Mouse (Mus musculus) midbrain, embryonic 16.5 days (tissue): ENCODE measurements around the gene Acat2. TPM values are rescaled to one million over a fixed set of nuclear protein-coding genes. Genes with fewer than 3 reads are reported as not detected.
"Not testable (repeated sequence)": the region's sequence is repeated elsewhere in the genome, so short reads cannot be mapped to it uniquely, and the experiment has no call there.

ENCODE experiments used
- ATAC-seq: fragments of 200-750 bp; cut with Nextera tagmentation; 2 replicates; pipeline ENCODE4 v1.8.0; 2017; ENCODE audit warnings: moderate TSS enrichment
- H3K27ac ChIP-seq: fragments of 300-500 bp; sonication (generic); 2 replicates; pipeline ENCODE4 v1.5.1; 2014; ENCODE audit warnings: mild to moderate bottlenecking, low read length, mixed read lengths
- H3K27me3 ChIP-seq: fragments of 300-500 bp; sonication (generic); 2 replicates; pipeline ENCODE4 v1.6.1; 2014; ENCODE audit warnings: low read depth, low read length, mixed read lengths; ENCODE audit not compliant: control insufficient read depth, insufficient read depth
- H3K36me3 ChIP-seq: fragments of 300-500 bp; sonication (generic); 2 replicates; pipeline ENCODE4 v1.6.1; 2014; ENCODE audit warnings: mild to moderate bottlenecking, low read length, moderate library complexity, mixed read lengths; ENCODE audit not compliant: control insufficient read depth, insufficient read depth
- H3K4me1 ChIP-seq: fragments of 300-500 bp; sonication (generic); 2 replicates; pipeline ENCODE4 v1.6.1; 2014; ENCODE audit warnings: mild to moderate bottlenecking, low read length, mixed read lengths; ENCODE audit not compliant: control insufficient read depth, insufficient read depth
- H3K4me2 ChIP-seq: fragments of 300-500 bp; sonication (generic); 2 replicates; pipeline ENCODE4 v1.6.1; 2014; ENCODE audit warnings: mild to moderate bottlenecking, low read length, mixed read lengths
- H3K4me3 ChIP-seq: fragments of 300-500 bp; sonication (generic); 2 replicates; pipeline ENCODE4 v1.5.1; 2014; ENCODE audit warnings: low read depth, mild to moderate bottlenecking, low read length, moderate library complexity, mixed read lengths
- H3K9ac ChIP-seq: fragments of 300-500 bp; sonication (generic); 2 replicates; pipeline ENCODE4 v1.6.1; 2014; ENCODE audit warnings: low read depth, low read length, mixed read lengths
- H3K9me3 ChIP-seq: fragments of 300-500 bp; sonication (generic); replicated peaks from 2 replicates; pipeline ENCODE4 v1.6.1; 2014; ENCODE audit warnings: mild to moderate bottlenecking, low read length, mixed read lengths; ENCODE audit not compliant: control insufficient read depth, poor library complexity, severe bottlenecking
- WGBS: fragments of 180-500 bp; shearing (Covaris S2); extraction: QIAGEN DNeasy Blood & Tissue Kit; methylation state at CpG from one replicate; pipeline ENCODE4 v1.1.7; 2014; 5-methylcytosine and 5-hydroxymethylcytosine counted together
- polyA plus RNA-seq: library from polyadenylated mRNA; unstranded; fragments of >200 nt; fragmentation: Nextera tagmentation; extraction: Ambion mirVana; gene quantifications from 2 replicates; pipeline ENCODE4 v1.2.1, GENCODE M21; 2015

The Acat2 gene
- polyA plus RNA-seq, 1 experiment from 2014 or later = 378 TPM

- Histone ChIP-seq H3K27me3 (no peaks in the 10 kb centered on the region), H3K4me3 (no peak within 1 kb of the TSS), H3K9me3 (no peaks in the 10 kb centered on the region), H3K27ac (no peak within 1 kb of the TSS), H3K4me2 (peak within 1 kb of the TSS; percentile 49), H3K9ac (no peak within 1 kb of the TSS), H3K36me3 (peaks cover 17% of the 10 kb centered on the region; the same call in 1 of the 2 replicates), H3K4me1 (no peaks in the 10 kb centered on the region)
- 15% methylated on average over 27 of the region's 27 CpGs for WGBS
- 0 out of 2 replicates have a peak, but pooled peaks have one; percentile 37 for ATAC-seq
Measured at GRCm38 (mm10) chr17:12940151-12940805, 20.3 kb downstream of the Acat2 start, which contains the start of gene Acat3. Acat3 (minus strand) TSS chr17:12940600.

GRCm38 (mm10) chr17:12939377-12940148, 21.0 kb downstream of the Acat2 start:
- WGBS = 32% methylated on average over 2 of the region's 12 CpGs

GRCm38 (mm10) chr17:12938077-12938476, 22.5 kb downstream of the Acat2 start:
- H3K4me2 ChIP-seq = no peak overlapping the region
- H3K36me3 ChIP-seq = peaks cover 6% of the 10 kb centered on the region; the same call in 1 of the 2 replicates
- no peak overlapping the region for H3K27ac ChIP-seq
- no peaks in the 10 kb centered on the region for H3K4me1 ChIP-seq
- no peak for ATAC-seq
- H3K27me3 ChIP-seq = no peaks in the 10 kb centered on the region
- no peak overlapping the region for H3K9ac ChIP-seq
- H3K4me3 ChIP-seq = no peak overlapping the region
- 17% methylated on average over 2 of the region's 2 CpGs for WGBS
- no peaks in the 10 kb centered on the region for H3K9me3 ChIP-seq

More at GRCm38 (mm10) chr17:12939377-12940148, 21.0 kb downstream of the Acat2 start:
- Histone ChIP-seq H3K36me3 (peaks cover 13% of the 10 kb centered on the region; the same call in 1 of the 2 replicates), H3K4me2 (peak overlapping the region; percentile 49)
- H3K4me1 ChIP-seq, H3K9me3 ChIP-seq, H3K27ac ChIP-seq, H3K9ac ChIP-seq, H3K4me3 ChIP-seq, H3K27me3 ChIP-seq: not testable (repeated sequence)
- peak; percentile 60; the same call in 1 of the 2 replicates for ATAC-seq

GRCm38 (mm10) chr17:12937412-12937970, 23.1 kb downstream of the Acat2 start:
- no peak overlapping the region for H3K4me2 ChIP-seq
- WGBS = 93% methylated on average over 2 of the region's 2 CpGs

GRCm38 (mm10) chr17:12935719-12936118, 24.8 kb downstream of the Acat2 start:
- Histone ChIP-seq H3K36me3 (no peaks in the 10 kb centered on the region), H3K27me3 (no peaks in the 10 kb centered on the region)
- no peak for ATAC-seq

More at GRCm38 (mm10) chr17:12937412-12937970, 23.1 kb downstream of the Acat2 start:
- peaks cover 3% of the 10 kb centered on the region; the same call in 1 of the 2 replicates for H3K36me3 ChIP-seq
- H3K9ac ChIP-seq = no peak overlapping the region
- H3K9me3 ChIP-seq = no peaks in the 10 kb centered on the region
- no peak for ATAC-seq
- no peaks in the 10 kb centered on the region for H3K27me3 ChIP-seq
- H3K27ac ChIP-seq = no peak overlapping the region
- no peak overlapping the region for H3K4me3 ChIP-seq
- H3K4me1 ChIP-seq = no peaks in the 10 kb centered on the region

GRCm38 (mm10) chr17:12931576-12931975, 29.0 kb downstream of the Acat2 start:
- H3K4me2 ChIP-seq, ATAC-seq, H3K4me3 ChIP-seq, H3K9ac ChIP-seq, H3K27me3 ChIP-seq, H3K4me1 ChIP-seq, H3K27ac ChIP-seq, H3K36me3 ChIP-seq, H3K9me3 ChIP-seq: not testable (repeated sequence)
- 92% methylated on average over 5 of the region's 5 CpGs for WGBS

More at GRCm38 (mm10) chr17:12935719-12936118, 24.8 kb downstream of the Acat2 start:
- H3K4me3 ChIP-seq = no peak overlapping the region
- H3K27ac ChIP-seq = no peak overlapping the region
- H3K4me1 ChIP-seq = no peaks in the 10 kb centered on the region
- H3K4me2 ChIP-seq = no peak overlapping the region
- WGBS = 42% methylated on average over 4 of the region's 4 CpGs
- no peak overlapping the region for H3K9ac ChIP-seq
- no peaks in the 10 kb centered on the region for H3K9me3 ChIP-seq

GRCm38 (mm10) chr17:12925703-12926180, 34.8 kb downstream of the Acat2 start:
- H3K36me3 ChIP-seq = peaks cover 44% of the 10 kb centered on the region
- H3K4me3 ChIP-seq = no peak overlapping the region
- no peaks in the 10 kb centered on the region for H3K9me3 ChIP-seq
- no peak overlapping the region for H3K9ac ChIP-seq
- no peak overlapping the region for H3K27ac ChIP-seq
- 87% methylated on average over 8 of the region's 8 CpGs for WGBS
- H3K4me1 ChIP-seq = no peaks in the 10 kb centered on the region
- no peak overlapping the region for H3K4me2 ChIP-seq
- ATAC-seq = no peak
- no peaks in the 10 kb centered on the region for H3K27me3 ChIP-seq

GRCm38 (mm10) chr17:12925001-12925400, 35.5 kb downstream of the Acat2 start:
- WGBS = 87% methylated on average over 3 of the region's 3 CpGs
- Histone ChIP-seq H3K4me3 (no peak overlapping the region), H3K27ac (no peak overlapping the region), H3K4me2 (no peak overlapping the region), H3K36me3 (peaks cover 50% of the 10 kb centered on the region), H3K9ac (no peak overlapping the region), H3K9me3 (no peaks in the 10 kb centered on the region), H3K4me1 (no peaks in the 10 kb centered on the region), H3K27me3 (no peaks in the 10 kb centered on the region)
- no peak for ATAC-seq
